Mouse (Mus musculus) neural tube, embryonic 13.5 days (tissue): ENCODE measurements at regions not wholly inside any gene's neighbourhood (a gene's known extent, or its start where the extent isn't known, plus 50 kb on each side); places are given as distances from the start of the nearest gene placed in this dataset.

Experiments used
- ATAC-seq: fragments of 200-750 bp; cut with Nextera tagmentation; 2 replicates; pipeline ENCODE4 v1.8.0; 2017; ENCODE audit warnings: low read depth, mild to moderate bottlenecking, moderate TSS enrichment, moderate library complexity
- H3K27ac ChIP-seq: fragments of 300-500 bp; sonication (generic); replicated peaks from 2 replicates; pipeline ENCODE4 v1.5.1; 2015; ENCODE audit warnings: moderate library complexity, mild to moderate bottlenecking, inconsistent platforms
- H3K27me3 ChIP-seq: fragments of 300-500 bp; sonication (generic); 2 replicates; pipeline ENCODE4 v1.6.1; 2015; ENCODE audit warnings: mild to moderate bottlenecking, inconsistent platforms
- H3K36me3 ChIP-seq: fragments of 300-500 bp; sonication (generic); 2 replicates; pipeline ENCODE4 v1.6.1; 2015; ENCODE audit warnings: mild to moderate bottlenecking, inconsistent platforms
- H3K4me1 ChIP-seq: fragments of 300-500 bp; sonication (generic); replicated peaks from 2 replicates; pipeline ENCODE4 v1.6.1; 2015; ENCODE audit warnings: inconsistent platforms
- H3K4me2 ChIP-seq: fragments of 300-500 bp; sonication (generic); 2 replicates; pipeline ENCODE4 v1.6.1; 2015; ENCODE audit warnings: inconsistent platforms, mild to moderate bottlenecking, moderate library complexity
- H3K4me3 ChIP-seq: fragments of 300-500 bp; sonication (generic); 2 replicates; pipeline ENCODE4 v1.5.1; 2015; ENCODE audit warnings: mild to moderate bottlenecking, inconsistent platforms
- H3K9ac ChIP-seq: fragments of 300-500 bp; sonication (generic); 2 replicates; pipeline ENCODE4 v1.6.1; 2015; ENCODE audit warnings: moderate library complexity, mild to moderate bottlenecking, inconsistent platforms
- H3K9me3 ChIP-seq: fragments of 300-500 bp; sonication (generic); 2 replicates; pipeline ENCODE4 v1.6.1; 2016; ENCODE audit warnings: inconsistent platforms
- WGBS: fragments of 180-500 bp; shearing (Covaris S2); methylation state at CpG from one replicate; pipeline ENCODE4 v1.1.7; 2015; 5-methylcytosine and 5-hydroxymethylcytosine counted together

GRCm38 (mm10) chr8:126737032-126737431, 143.2 kb upstream of the Irf2bp2 start:
- no peak overlapping the region for H3K4me3 ChIP-seq
- H3K9me3 ChIP-seq = no peaks in the 10 kb centered on the region
- peak overlapping the region; percentile 72 for H3K27ac ChIP-seq
- H3K27me3 ChIP-seq = no peaks in the 10 kb centered on the region
- ATAC-seq = no peak
- peaks cover 52% of the 10 kb centered on the region for H3K4me1 ChIP-seq
- 47% methylated on average over 5 of the region's 5 CpGs for WGBS
- no peak overlapping the region for H3K4me2 ChIP-seq
- no peaks in the 10 kb centered on the region for H3K36me3 ChIP-seq
- no peak overlapping the region for H3K9ac ChIP-seq

DNA sequence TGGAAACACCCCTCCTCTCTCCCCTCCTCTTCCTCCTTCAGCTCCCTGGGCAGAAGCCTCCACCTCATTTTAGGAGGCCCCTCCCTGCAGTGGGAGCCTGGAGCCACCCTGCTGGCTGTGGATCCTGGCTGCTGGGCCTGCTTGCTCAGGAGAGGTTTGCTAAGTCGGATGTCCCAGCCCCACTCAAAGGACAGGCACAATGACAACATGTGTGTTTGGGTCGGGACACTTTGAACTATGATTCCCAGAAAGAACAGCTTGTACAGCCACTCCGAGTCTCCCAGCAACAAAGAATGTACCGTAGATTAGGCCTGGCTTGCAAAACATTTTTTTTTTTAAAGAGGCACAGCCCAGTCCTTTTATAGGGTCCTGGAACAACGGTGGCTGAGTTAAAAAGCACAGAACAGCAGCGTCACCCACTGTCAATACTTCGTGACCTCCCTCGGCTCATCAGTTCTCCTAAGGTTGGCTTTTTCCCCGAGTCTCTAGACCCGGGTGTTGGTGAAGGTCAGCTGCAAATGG, 142.7 kb upstream of the Irf2bp2 start:
- WGBS = 17% methylated on average over 10 of the region's 10 CpGs
- Histone ChIP-seq H3K4me3 (no peak overlapping the region), H3K4me1 (peaks cover 53% of the 10 kb centered on the region), H3K9me3 (no peaks in the 10 kb centered on the region), H3K9ac (0 out of 2 replicates have a peak overlapping the region, but pooled peaks have one; percentile 6), H3K27ac (peak overlapping the region; percentile 72), H3K4me2 (no peak overlapping the region), H3K27me3 (no peaks in the 10 kb centered on the region), H3K36me3 (no peaks in the 10 kb centered on the region)
- peak; percentile 62 for ATAC-seq

DNA sequence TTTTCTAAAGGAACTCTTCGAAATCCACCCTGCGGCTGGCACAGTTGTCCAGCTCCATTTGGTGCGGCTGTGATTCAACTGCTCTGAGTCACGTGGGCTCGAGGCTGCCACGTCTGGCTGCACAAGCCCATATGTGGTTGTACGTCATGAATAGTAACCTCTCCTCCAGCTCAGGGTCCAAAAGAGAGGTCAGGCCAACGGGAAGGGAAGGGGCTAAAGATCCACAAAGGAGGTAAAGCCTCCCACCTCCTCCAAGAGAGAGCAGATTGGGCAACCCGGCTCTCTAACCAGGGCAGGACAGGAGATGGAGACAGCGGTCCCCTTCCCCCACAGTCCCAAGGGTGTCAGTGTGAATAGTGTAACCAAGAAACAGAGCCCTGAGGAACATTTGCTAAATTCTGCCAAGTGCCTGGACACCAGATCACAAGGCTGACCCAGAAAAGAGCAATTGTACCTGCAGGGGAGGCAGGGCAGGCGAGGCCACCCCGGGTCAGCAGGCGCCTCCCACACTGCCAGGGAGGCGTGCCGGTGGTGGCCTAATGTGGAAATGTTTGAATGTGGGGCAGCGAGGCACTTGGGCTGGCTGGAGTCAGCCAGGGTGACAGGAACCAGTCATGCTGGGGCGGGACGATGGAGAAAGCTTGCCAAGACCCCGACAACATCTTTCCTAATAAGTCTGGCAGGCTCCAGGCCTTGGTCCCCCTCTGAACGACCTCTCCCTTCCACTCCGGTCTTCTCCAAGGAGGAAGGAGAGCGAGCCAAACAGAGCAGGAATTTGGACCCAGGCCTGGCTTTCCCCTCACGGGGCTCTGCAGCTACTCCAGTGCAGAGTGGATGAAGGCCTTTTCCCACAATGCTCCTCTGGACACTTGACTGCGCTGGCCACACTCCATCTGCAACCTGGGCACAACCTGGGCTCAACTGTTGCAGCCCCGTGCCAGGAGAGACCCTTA, 142.0 kb upstream of the Irf2bp2 start:
- Histone ChIP-seq H3K27ac (peak overlapping the region; percentile 72), H3K36me3 (no peaks in the 10 kb centered on the region), H3K4me1 (peaks cover 52% of the 10 kb centered on the region), H3K9me3 (no peaks in the 10 kb centered on the region), H3K27me3 (no peaks in the 10 kb centered on the region), H3K9ac (0 out of 2 replicates have a peak overlapping the region, but pooled peaks have one; percentile 6), H3K4me3 (no peak overlapping the region), H3K4me2 (no peak overlapping the region)
- ATAC-seq = peak; percentile 68
- 36% methylated on average over 25 of the region's 25 CpGs for WGBS

- no peak for ATAC-seq
- 69% methylated on average over 7 of the region's 7 CpGs for WGBS
- Histone ChIP-seq H3K4me1 (peaks cover 52% of the 10 kb centered on the region), H3K27me3 (no peaks in the 10 kb centered on the region), H3K9ac (no peak overlapping the region), H3K27ac (peak overlapping the region; percentile 72), H3K4me2 (no peak overlapping the region), H3K4me3 (no peak overlapping the region), H3K9me3 (no peaks in the 10 kb centered on the region), H3K36me3 (no peaks in the 10 kb centered on the region)
Measured at GRCm38 (mm10) chr8:126734743-126735487, 141.1 kb upstream of the Irf2bp2 start.

DNA sequence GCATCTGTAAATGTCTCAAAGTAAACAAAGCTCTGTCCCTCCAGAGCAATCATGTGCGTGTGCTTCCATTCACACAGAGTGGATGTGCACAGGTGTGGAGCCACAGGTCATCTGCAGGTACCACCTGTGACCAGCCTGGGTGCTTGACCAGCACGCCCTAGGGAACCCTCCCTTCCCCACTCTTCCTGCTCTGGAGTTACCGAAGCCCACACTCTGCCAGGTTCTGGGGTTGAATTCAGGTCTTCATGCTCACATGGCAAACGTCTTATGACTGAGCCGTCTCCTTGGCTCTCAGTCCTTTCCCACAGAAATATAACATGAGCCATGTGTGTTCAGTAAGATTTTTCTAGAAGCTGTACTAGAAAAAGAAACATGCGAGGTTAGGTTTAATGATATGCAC, 140.0 kb upstream of the Irf2bp2 start:
- Histone ChIP-seq H3K36me3 (no peaks in the 10 kb centered on the region), H3K27ac (no peak overlapping the region), H3K4me2 (no peak overlapping the region), H3K4me1 (peaks cover 52% of the 10 kb centered on the region), H3K27me3 (no peaks in the 10 kb centered on the region), H3K4me3 (no peak overlapping the region), H3K9ac (no peak overlapping the region), H3K9me3 (no peaks in the 10 kb centered on the region)
- 89% methylated on average over 6 of the region's 6 CpGs for WGBS
- ATAC-seq = no peak

- 0 out of 2 replicates have a peak overlapping the region, but pooled peaks have one; percentile 33 for H3K27ac ChIP-seq
- ATAC-seq = no peak
Measured at GRCm38 (mm10) chr8:126733307-126733706, 139.5 kb upstream of the Irf2bp2 start.

GRCm38 (mm10) chr8:126730017-126730631, 136.3 kb upstream of the Irf2bp2 start:
- WGBS = 81% methylated on average over 3 of the region's 3 CpGs
- no peaks in the 10 kb centered on the region for H3K36me3 ChIP-seq
- H3K4me1 ChIP-seq = peaks cover 33% of the 10 kb centered on the region
- no peak overlapping the region for H3K27ac ChIP-seq
- no peak overlapping the region for H3K4me3 ChIP-seq
- no peak overlapping the region for H3K4me2 ChIP-seq
- ATAC-seq = no peak
- H3K27me3 ChIP-seq = no peaks in the 10 kb centered on the region
- no peak overlapping the region for H3K9ac ChIP-seq
- no peaks in the 10 kb centered on the region for H3K9me3 ChIP-seq

More at GRCm38 (mm10) chr8:126733307-126733706, 139.5 kb upstream of the Irf2bp2 start:
- Histone ChIP-seq H3K27me3 (no peaks in the 10 kb centered on the region), H3K4me3 (no peak overlapping the region), H3K4me2 (no peak overlapping the region), H3K4me1 (peaks cover 52% of the 10 kb centered on the region), H3K9ac (peak overlapping the region; percentile 34; the same call in 1 of the 2 replicates), H3K9me3 (no peaks in the 10 kb centered on the region), H3K36me3 (no peaks in the 10 kb centered on the region)
- WGBS = 30% methylated on average over 7 of the region's 7 CpGs

DNA sequence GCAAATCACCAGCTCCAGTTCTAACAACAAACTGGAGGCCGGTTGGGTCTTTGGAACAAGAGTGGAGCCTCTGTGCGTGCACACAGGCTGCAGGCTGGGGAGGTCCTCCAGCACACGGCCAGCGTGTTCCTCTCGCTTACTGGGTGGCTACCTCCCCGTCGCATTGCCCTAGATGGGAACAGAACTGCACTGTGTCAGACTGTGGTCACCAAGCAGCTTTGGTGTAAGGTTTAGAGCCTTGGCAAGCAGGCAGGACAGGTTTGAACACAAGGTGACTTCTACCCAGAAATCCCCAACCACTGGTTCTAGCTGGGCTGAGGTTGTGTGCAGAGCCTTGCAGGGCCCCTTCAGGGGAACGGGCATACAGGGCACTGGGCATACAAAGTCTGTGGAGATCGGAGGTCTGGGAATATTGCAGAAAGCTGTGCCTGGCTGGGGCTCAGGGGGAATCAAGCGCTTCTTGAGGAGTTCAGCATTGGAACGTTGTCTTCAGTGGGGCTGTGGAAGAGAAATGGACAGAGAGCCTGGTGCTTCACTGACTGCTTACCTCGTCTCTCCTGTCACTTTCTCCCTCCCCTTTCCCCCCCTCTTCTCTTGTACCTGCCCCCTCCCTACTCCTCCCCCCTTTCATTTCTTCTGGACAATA, 135.3 kb upstream of the Irf2bp2 start:
- H3K27me3 ChIP-seq = no peaks in the 10 kb centered on the region
- H3K9ac ChIP-seq = no peak overlapping the region
- no peaks in the 10 kb centered on the region for H3K9me3 ChIP-seq
- H3K27ac ChIP-seq = no peak overlapping the region
- peaks cover 23% of the 10 kb centered on the region for H3K4me1 ChIP-seq
- no peak overlapping the region for H3K4me2 ChIP-seq
- H3K36me3 ChIP-seq = no peaks in the 10 kb centered on the region
- no peak for ATAC-seq
- H3K4me3 ChIP-seq = no peak overlapping the region
- WGBS = 84% methylated on average over 12 of the region's 12 CpGs

- Histone ChIP-seq H3K9ac (no peak overlapping the region), H3K27me3 (no peaks in the 10 kb centered on the region), H3K9me3 (no peaks in the 10 kb centered on the region), H3K27ac (no peak overlapping the region), H3K4me1 (peaks cover 13% of the 10 kb centered on the region), H3K4me3 (no peak overlapping the region), H3K4me2 (no peak overlapping the region), H3K36me3 (no peaks in the 10 kb centered on the region)
- no peak for ATAC-seq
- WGBS = 95% methylated on average over 5 of the region's 5 CpGs
Measured at GRCm38 (mm10) chr8:126728135-126728534, 134.3 kb upstream of the Irf2bp2 start.

GRCm38 (mm10) chr8:126727068-126727467, 133.3 kb upstream of the Irf2bp2 start:
- H3K4me1 ChIP-seq = peaks cover 7% of the 10 kb centered on the region; the same call in 1 of the 2 replicates
- H3K9ac ChIP-seq = no peak overlapping the region

More at GRCm38 (mm10) chr8:126727068-126727467, 133.3 kb upstream of the Irf2bp2 start:
- WGBS = 94% methylated on average over 2 of the region's 2 CpGs
- H3K36me3 ChIP-seq = no peaks in the 10 kb centered on the region
- H3K9me3 ChIP-seq = no peaks in the 10 kb centered on the region
- ATAC-seq = no peak
- no peaks in the 10 kb centered on the region for H3K27me3 ChIP-seq
- no peak overlapping the region for H3K4me3 ChIP-seq
- no peak overlapping the region for H3K27ac ChIP-seq
- H3K4me2 ChIP-seq = no peak overlapping the region
